Mouse (Mus musculus): Measurements from ENCODE around the gene Znrf4.
"Not testable (repeated sequence)": the region's sequence is repeated elsewhere in the genome, so short reads cannot be mapped to it uniquely, and the experiment has no call there.

The Znrf4 gene

GRCm38 (mm10) chr17:56524943-56525342 is 12.7 kb upstream of the Znrf4 start:
- no peak for DNase-seq (ENCODE audit: low spot score)

- DNase-seq (ENCODE audit: low spot score): no peak
Measured at GRCm38 (mm10) chr17:56522744-56523143, 10.5 kb upstream of the Znrf4 start.

- no peak for DNase-seq (ENCODE audit: low spot score)
Measured at GRCm38 (mm10) chr17:56515690-56516410, 3.6 kb upstream of the Znrf4 start.

- DNase-seq (ENCODE audit: low spot score): no peak
Measured at GRCm38 (mm10) chr17:56514916-56515315, 2.7 kb upstream of the Znrf4 start.

- DNase-seq (ENCODE audit: low spot score): no peak
Measured at GRCm38 (mm10) chr17:56514330-56514729, 2.1 kb upstream of the Znrf4 start.

GRCm38 (mm10) chr17:56511707-56512090 is 532 bp downstream of the Znrf4 start:
- no peak for DNase-seq (ENCODE audit: low spot score)

- no peak for DNase-seq (ENCODE audit: low spot score)
Measured at GRCm38 (mm10) chr17:56510970-56511706, 1.1 kb downstream of the Znrf4 start.

- peak; percentile 59 for DNase-seq (ENCODE audit: low spot score)
Measured at GRCm38 (mm10) chr17:56510473-56510969, 1.7 kb downstream of the Znrf4 start.

GRCm38 (mm10) chr17:56509707-56510472 is 2.3 kb downstream of the Znrf4 start:
- no peak for DNase-seq (ENCODE audit: low spot score)

GRCm38 (mm10) chr17:56509021-56509640 is 3.1 kb downstream of the Znrf4 start:
- DNase-seq (ENCODE audit: low spot score): no peak

- DNase-seq (ENCODE audit: low spot score): peak; percentile 98
Measured at GRCm38 (mm10) chr17:56507161-56508068, 4.8 kb downstream of the Znrf4 start.

GRCm38 (mm10) chr17:56506417-56507065 is 5.7 kb downstream of the Znrf4 start:
- no peak for DNase-seq (ENCODE audit: low spot score)

GRCm38 (mm10) chr17:56505401-56505800 is 6.8 kb downstream of the Znrf4 start:
- DNase-seq (ENCODE audit: low spot score): no peak

GRCm38 (mm10) chr17:56502526-56502925 is 9.7 kb downstream of the Znrf4 start:
- peak; percentile 78 for DNase-seq (ENCODE audit: low spot score)

GRCm38 (mm10) chr17:56501635-56502400 is 10.4 kb downstream of the Znrf4 start:
- not testable (repeated sequence) for DNase-seq (ENCODE audit: low spot score)

- no peak for DNase-seq (ENCODE audit: low spot score)
Measured at GRCm38 (mm10) chr17:56499229-56499628, 13.0 kb downstream of the Znrf4 start.

- no peak for DNase-seq (ENCODE audit: low spot score)
Measured at GRCm38 (mm10) chr17:56494480-56494879, 17.8 kb downstream of the Znrf4 start.

- DNase-seq (ENCODE audit: low spot score): no peak
Measured at GRCm38 (mm10) chr17:56493841-56494240, 18.4 kb downstream of the Znrf4 start.

- no peak for DNase-seq (ENCODE audit: low spot score)
Measured at GRCm38 (mm10) chr17:56490438-56491152, 21.6 kb downstream of the Znrf4 start.
